Comparison of ENCODE assay signal across 9 mouse cellular contexts in genomic region chr10:41582901-41583361, GRCm38 (mm10).
DNase-seq lines count a peak whose midpoint lies in the region; ATAC-seq and TF ChIP-seq lines count a peak whose summit lies in the region.
"Had no signal": no experiment of that assay in that cellular context is flagged by ENCODE, and none has a peak within 500 bp of the region (broad histone marks: within the 10 kb centered on the region; RNA-seq: fewer than 3 reads in every experiment).

No protein-coding gene starts in this region.

- no peak for ATAC-seq in hindbrain, embryonic 12.5 days (ENCODE audit: low FRiP score)
- ATAC-seq in hindbrain, postnatal 0 days = no peak
- peak; percentile 71; the same call in 1 of the 2 replicates for ATAC-seq in limb, embryonic 14.5 days (ENCODE audit: low FRiP score, low read depth)

- H3K9ac ChIP-seq in hindbrain, embryonic 12.5 days = no peak overlapping the region
- no peak overlapping the region for H3K9ac ChIP-seq in hindbrain, postnatal 0 days (replicated peaks; ENCODE audit: low read length)
- H3K9ac ChIP-seq in ES-E14 (ENCODE audit: insufficient read depth, low read depth, low read length, poor library complexity, severe bottlenecking) = no peak overlapping the region
- H3K9ac ChIP-seq in limb, embryonic 14.5 days (ENCODE audit: low read depth, low read length, severe bottlenecking) = peak overlapping the region; percentile 25; the same call in 1 of the 2 replicates
- H3K9ac ChIP-seq: liver, embryonic 13.5 days had no signal

- no peaks in the 10 kb centered on the region for H3K36me3 ChIP-seq in hindbrain, embryonic 12.5 days
- no peaks in the 10 kb centered on the region for H3K36me3 ChIP-seq in hindbrain, postnatal 0 days (ENCODE audit: insufficient read depth, low read length)
- H3K36me3 ChIP-seq in ES-E14 (ENCODE audit: control insufficient read depth, insufficient read depth, low read length, poor library complexity, severe bottlenecking) = no peaks in the 10 kb centered on the region
- no peaks in the 10 kb centered on the region for H3K36me3 ChIP-seq in limb, embryonic 14.5 days (ENCODE audit: control insufficient read depth, insufficient read depth, low read length)
- H3K36me3 ChIP-seq: liver, embryonic 13.5 days had no signal

- in situ Hi-C loops in ES-E14 (cut with MboI; ENCODE audit: low sequenced_read_pairs in 2 of 2, unreplicated experiment in 2 of 2) = no loop called here

- no peak overlapping the region for H3K4me3 ChIP-seq in hindbrain, embryonic 12.5 days
- H3K4me3 ChIP-seq in hindbrain, postnatal 0 days (ENCODE audit: low read length) = no peak overlapping the region
- H3K4me3 ChIP-seq in ES-E14 (ENCODE audit: insufficient read depth in 1 of 2, low read depth in 1 of 2, low read length in 2 of 2, poor library complexity in 1 of 2, severe bottlenecking in 1 of 2) = no peak overlapping the region
- no peak overlapping the region for H3K4me3 ChIP-seq in limb, embryonic 14.5 days (replicated peaks; ENCODE audit: low read length)
- H3K4me3 ChIP-seq: liver, embryonic 13.5 days had no signal

- H3K27me3 ChIP-seq in hindbrain, embryonic 12.5 days = no peaks in the 10 kb centered on the region
- H3K27me3 ChIP-seq in hindbrain, postnatal 0 days (ENCODE audit: insufficient read depth, low read length) = no peaks in the 10 kb centered on the region
- H3K27me3 ChIP-seq in limb, embryonic 14.5 days (ENCODE audit: control insufficient read depth, insufficient read depth, low read length) = no peaks in the 10 kb centered on the region
- H3K27me3 ChIP-seq: liver, embryonic 13.5 days had no signal

- no peak for TF ChIP-seq POLR2A in limb, embryonic 14.5 days (IDR thresholded peaks at IDR 0.05; ENCODE audit: borderline replicate concordance, extremely low read depth, insufficient read depth, insufficient read length)

- H3K4me2 ChIP-seq in hindbrain, embryonic 12.5 days (replicated peaks) = no peak overlapping the region
- H3K4me2 ChIP-seq in hindbrain, postnatal 0 days (ENCODE audit: low read depth, low read length) = no peak overlapping the region
- H3K4me2 ChIP-seq in limb, embryonic 14.5 days (replicated peaks; ENCODE audit: low read depth, low read length, severe bottlenecking) = no peak overlapping the region
- H3K4me2 ChIP-seq: liver, embryonic 13.5 days had no signal

- H3K4me1 ChIP-seq in hindbrain, embryonic 12.5 days = peaks cover 7% of the 10 kb centered on the region; the same call in 1 of the 2 replicates
- no peaks in the 10 kb centered on the region for H3K4me1 ChIP-seq in hindbrain, postnatal 0 days (ENCODE audit: insufficient read depth, low read length)
- H3K4me1 ChIP-seq in ES-E14 (ENCODE audit: control insufficient read depth in 2 of 2, insufficient read depth in 2 of 2, low read length in 2 of 2, poor library complexity in 1 of 2) = peaks cover 7 to 12% of the 10 kb centered on the region in 2 experiments; a peak in 3 of 4 replicates
- peaks cover 6% of the 10 kb centered on the region; the same call in 1 of the 2 replicates for H3K4me1 ChIP-seq in limb, embryonic 14.5 days (ENCODE audit: control insufficient read depth, insufficient read depth, low read length)
- H3K4me1 ChIP-seq: liver, embryonic 13.5 days had no signal

- WGBS in hindbrain, embryonic 12.5 days = 2% methylated on average over 4 of the region's 5 CpGs
- 9% methylated on average over 4 of the region's 5 CpGs for WGBS in hindbrain, postnatal 0 days
- 1% methylated on average over 4 of the region's 5 CpGs for WGBS in limb, embryonic 14.5 days

- intact Hi-C loops in left cerebral cortex, postnatal 25 days (cut with DNase I) = no loop called here

- peak overlapping the region; percentile 35; the same call in 1 of the 2 replicates for H3K27ac ChIP-seq in hindbrain, embryonic 12.5 days
- H3K27ac ChIP-seq in hindbrain, postnatal 0 days = no peak overlapping the region
- peak overlapping the region; percentile 64; the same call in 1 of the 2 replicates for H3K27ac ChIP-seq in ES-E14 (ENCODE audit: insufficient read depth, low read depth, low read length, poor library complexity, severe bottlenecking)
- H3K27ac ChIP-seq in limb, embryonic 14.5 days (replicated peaks; ENCODE audit: low read depth, low read length) = peak overlapping the region; percentile 38; the same call in 1 of the 2 replicates
- H3K27ac ChIP-seq: liver, embryonic 13.5 days had no signal

- no peaks in the 10 kb centered on the region for H3K9me3 ChIP-seq in hindbrain, embryonic 12.5 days (replicated peaks)
- H3K9me3 ChIP-seq in hindbrain, postnatal 0 days (ENCODE audit: low read length) = no peaks in the 10 kb centered on the region
- no peaks in the 10 kb centered on the region for H3K9me3 ChIP-seq in ES-E14 (ENCODE audit: control insufficient read depth, insufficient read depth, low read depth, low read length)
- H3K9me3 ChIP-seq in limb, embryonic 14.5 days (ENCODE audit: control insufficient read depth, low read length) = no peaks in the 10 kb centered on the region
- H3K9me3 ChIP-seq: liver, embryonic 13.5 days had no signal

- no peak for TF ChIP-seq CTCF in hindbrain, postnatal 0 days (IDR thresholded peaks at IDR 0.05; ENCODE audit: low read depth)

- DNase-seq in hindbrain, postnatal 0 days (ENCODE audit: low spot score) = no peak
- DNase-seq in ES-E14 (ENCODE audit: low read depth, low spot score) = peak; percentile 20
- peak; percentile 57 for DNase-seq in embryo, embryonic 11 days
- DNase-seq in limb, embryonic 14.5 days (ENCODE audit: low spot score) = peak; percentile 44
- DNase-seq in right cerebral cortex, adult 2 months (ENCODE audit: low spot score in 2 of 2) = no peak
- DNase-seq in spleen, postnatal 4 days (ENCODE audit: low spot score in 2 of 2) = no peak
- DNase-seq in left cerebral cortex, postnatal 25 days (ENCODE audit: low spot score in 2 of 2) = no peak
- DNase-seq: liver, embryonic 13.5 days had no signal

TF ChIP-seq in ES-E14, 5 proteins besides CTCF, POLR2A, EP300 and RAD21:
- TF ChIP-seq ZNF384 (IDR thresholded peaks at IDR 0.05; ENCODE audit: low read depth, low read length) = no peak
- TF ChIP-seq CHD2 (IDR thresholded peaks at IDR 0.05; ENCODE audit: low read depth, low read length) = no peak
- no peak for TF ChIP-seq HCFC1 (IDR thresholded peaks at IDR 0.05; ENCODE audit: borderline replicate concordance, insufficient read depth, low read length)
- TF ChIP-seq ZC3H11A (IDR thresholded peaks at IDR 0.05; ENCODE audit: borderline replicate concordance, low read depth, low read length) = no peak
- TF ChIP-seq MAFK (IDR thresholded peaks at IDR 0.05; ENCODE audit: insufficient read depth, low read depth, low read length) = no peak
TF ChIP-seq in ES-E14: peak in this region for 0.

Comparison
In these comparisons a context has a peak if more than half of its experiments do, and no peak if none do; other contexts are left out.
1. DNase-seq: peak in ES-E14 (single experiment), embryo, embryonic 11 days (single experiment) and limb, embryonic 14.5 days (single experiment); none in hindbrain, postnatal 0 days (single experiment), right cerebral cortex, adult 2 months (0 of 2), spleen, postnatal 4 days (0 of 2) and left cerebral cortex, postnatal 25 days (0 of 2).